Mouse (Mus musculus) hindbrain, postnatal 0 days (tissue): Measurements from ENCODE around the gene Gp1ba. TPM values are rescaled to one million over a fixed set of nuclear protein-coding genes. Genes with fewer than 3 reads are reported as not detected.

Experiments
- ATAC-seq: fragments of 200-750 bp; cut with Nextera tagmentation; 2 replicates; pipeline ENCODE4 v1.8.0; 2017; ENCODE audit warnings: mild to moderate bottlenecking, moderate TSS enrichment, moderate library complexity
- DNase-seq: peaks from one replicate; pipeline ENCODE4 v3.0.0-alpha.2; 2015; ENCODE audit warnings: low spot score
- H3K27ac ChIP-seq: fragments of 300-500 bp; sonication (generic); 2 replicates; pipeline ENCODE4 v1.5.1; 2014; ENCODE audit warnings: mild to moderate bottlenecking
- H3K27me3 ChIP-seq: fragments of 300-500 bp; sonication (generic); 2 replicates; pipeline ENCODE4 v1.6.1; 2014; ENCODE audit warnings: low read length, mixed read lengths; ENCODE audit not compliant: insufficient read depth
- H3K36me3 ChIP-seq: fragments of 300-500 bp; sonication (generic); 2 replicates; pipeline ENCODE4 v1.6.1; 2014; ENCODE audit warnings: low read length, mixed read lengths; ENCODE audit not compliant: insufficient read depth
- H3K4me1 ChIP-seq: fragments of 300-500 bp; sonication (generic); 2 replicates; pipeline ENCODE4 v1.6.1; 2014; ENCODE audit warnings: antibody characterized with exemption, low read length, mixed read lengths; ENCODE audit not compliant: insufficient read depth
- H3K4me2 ChIP-seq: fragments of 300-500 bp; sonication (generic); 2 replicates; pipeline ENCODE4 v1.6.1; 2014; ENCODE audit warnings: low read depth, mild to moderate bottlenecking, low read length, moderate library complexity, mixed read lengths
- H3K4me3 ChIP-seq: fragments of 300-500 bp; sonication (generic); 2 replicates; pipeline ENCODE4 v1.5.1; 2014; ENCODE audit warnings: low read length
- H3K9ac ChIP-seq: fragments of 300-500 bp; sonication (generic); replicated peaks from 2 replicates; pipeline ENCODE4 v1.6.1; 2014; ENCODE audit warnings: mild to moderate bottlenecking, low read length, moderate library complexity, mixed read lengths
- H3K9me3 ChIP-seq: fragments of 300-500 bp; sonication (generic); 2 replicates; pipeline ENCODE4 v1.6.1; 2016; ENCODE audit warnings: low read length, mixed read lengths
- CTCF ChIP-seq: IDR thresholded peaks from 2 replicates; pipeline ENCODE4 v1.5.1; 2016; ENCODE audit warnings: antibody characterized with exemption, control low read depth, low read depth
- WGBS: fragments of 180-500 bp; shearing (Covaris S2); extraction: QIAGEN DNeasy Blood & Tissue Kit; methylation state at CpG from one replicate; pipeline ENCODE4 v1.1.7; 2014; 5-methylcytosine and 5-hydroxymethylcytosine counted together
- polyA plus RNA-seq: library from polyadenylated mRNA; unstranded; fragments of >200 nt; fragmentation: Nextera tagmentation; extraction: Ambion mirVana; gene quantifications from 2 replicates; pipeline ENCODE4 v1.2.1, GENCODE M21; 2015
- total RNA-seq: library from RNA; depleted of rRNA; stranded (reverse); fragments of >200 nt; gene quantifications from 2 replicates; pipeline ENCODE4 v1.2.3, GENCODE M21; 2014

Gp1ba gene
- total and polyA plus RNA-seq, 2 experiments from 2014 or later: 0.24 TPM; not detected in 1

DNA sequence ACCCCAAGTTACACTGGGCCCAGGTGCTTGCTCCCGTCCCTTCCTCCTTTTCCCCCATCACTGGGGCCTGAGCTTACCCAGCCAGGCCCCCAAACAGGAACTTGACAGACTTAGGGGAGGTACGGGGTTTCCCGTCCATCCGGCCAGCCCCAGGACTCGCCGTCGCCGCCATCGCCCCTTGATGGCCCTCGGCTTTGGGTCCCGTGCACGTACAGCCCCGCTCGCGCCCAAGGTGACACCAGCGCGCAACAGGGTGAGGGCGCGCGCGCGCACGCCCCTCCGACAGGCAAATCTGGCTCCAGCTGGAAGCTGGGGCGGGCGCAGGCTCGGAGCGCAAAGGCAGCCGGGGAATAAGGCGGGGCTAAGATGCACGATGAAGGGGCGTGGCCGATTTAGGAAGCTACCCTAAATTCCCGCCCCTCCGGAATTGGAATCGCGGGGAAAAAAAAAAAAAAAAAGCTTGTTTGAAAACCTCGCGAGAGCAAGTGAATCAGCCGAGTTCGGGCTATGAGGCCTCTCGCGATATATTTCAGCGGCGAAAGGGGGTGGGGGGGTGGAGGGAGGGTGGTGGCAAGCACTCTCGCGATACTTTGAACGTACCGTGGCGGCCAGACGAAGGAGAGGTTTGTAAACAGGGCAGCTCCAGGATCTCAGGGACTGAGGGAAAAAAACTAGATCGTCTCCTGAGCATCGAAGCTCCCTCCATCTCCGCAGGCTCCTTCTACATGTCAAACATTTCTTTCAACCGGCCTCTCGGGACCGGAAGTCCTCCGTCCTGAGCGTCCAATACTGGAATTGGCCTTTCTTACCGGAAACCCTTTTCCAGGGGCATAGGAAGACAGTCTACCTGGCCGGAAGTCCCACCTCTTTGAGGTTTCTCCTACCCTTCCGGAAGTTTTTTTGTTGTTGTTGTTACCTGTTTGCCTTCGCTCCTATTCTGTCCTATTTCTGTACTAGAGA is 8.0 kb downstream of the Gp1ba start, which contains the start of the genes Rnf167 and Slc25a11:
Gene Rnf167, plus strand, starts transcription at position 545 of the 960 bp plus-strand sequence.
Gene Slc25a11, minus strand, starts transcription at position 789 of the 960 bp plus-strand sequence.
- DNase-seq: peak; percentile 100
- Histone ChIP-seq H3K4me2 (peak within 1 kb of the TSS; percentile 99), H3K4me1 (peaks cover 13% of the 10 kb centered on the region), H3K9me3 (no peaks in the 10 kb centered on the region), H3K27ac (peak within 1 kb of the TSS; percentile 94), H3K9ac (peak within 1 kb of the TSS; percentile 86), H3K27me3 (no peaks in the 10 kb centered on the region), H3K36me3 (peaks cover 32% of the 10 kb centered on the region), H3K4me3 (peak within 1 kb of the TSS; percentile 76)
- no peak for TF ChIP-seq CTCF
- WGBS: under 1% methylated on average over 63 of the region's 63 CpGs
- peak; percentile 95 for ATAC-seq

DNA sequence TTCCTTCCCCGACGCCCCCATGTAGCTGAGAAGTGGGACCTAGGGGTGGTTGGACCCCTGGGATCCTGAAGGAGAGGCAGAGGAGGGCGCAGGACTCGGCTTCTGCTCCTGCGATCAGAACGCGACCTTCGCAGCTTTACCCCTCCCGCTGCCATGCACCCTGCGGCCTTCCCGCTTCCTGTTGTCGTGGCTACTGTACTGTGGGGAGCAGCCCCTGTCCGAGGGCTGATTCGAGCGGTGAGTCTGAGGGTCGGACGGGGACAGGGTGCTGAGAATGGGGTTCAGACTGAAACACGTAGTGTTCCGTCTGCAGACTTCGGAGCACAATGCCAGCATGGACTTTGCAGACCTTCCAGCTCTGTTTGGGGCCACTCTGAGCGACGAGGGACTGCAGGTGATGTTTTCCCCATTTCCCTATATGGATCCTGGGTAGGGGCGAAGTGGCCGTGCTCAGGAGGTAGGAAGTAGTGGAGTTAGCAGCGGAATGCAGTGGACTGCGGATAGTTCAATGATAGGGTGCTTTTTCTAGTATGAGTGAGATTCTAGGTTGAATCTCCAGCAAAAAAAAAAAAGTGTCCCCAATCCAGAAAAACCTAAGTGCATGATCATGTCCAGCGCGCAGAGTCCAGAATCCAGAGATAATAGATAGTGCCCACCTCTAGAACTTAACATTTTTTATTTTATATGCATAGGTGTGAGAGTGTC is 8.9 kb downstream of the Gp1ba start:
- peaks cover 38% of the 10 kb centered on the region for H3K36me3 ChIP-seq

DNA sequence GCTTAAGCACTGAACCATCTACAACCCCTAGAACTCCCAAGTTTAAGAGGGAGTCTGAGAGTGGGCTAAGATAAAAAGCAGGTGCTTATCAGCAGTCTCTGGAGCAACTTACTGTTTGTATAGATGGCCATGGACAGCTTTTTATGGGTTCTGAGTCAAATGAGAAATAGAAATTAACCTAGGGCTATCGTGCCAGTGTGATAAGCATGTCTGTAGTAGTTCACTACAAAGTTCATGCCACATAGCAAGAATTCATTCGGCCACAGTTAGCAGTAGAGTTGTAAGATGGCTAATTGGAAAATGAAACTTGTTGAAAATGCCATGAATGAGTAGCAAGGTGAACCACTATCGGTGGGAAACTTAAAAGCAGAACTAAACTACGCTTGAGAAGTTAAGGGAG is 9.6 kb downstream of the Gp1ba start:
- H3K4me3 ChIP-seq: peak overlapping the region; percentile 76
- H3K4me2 ChIP-seq: peak overlapping the region; percentile 99
- peak overlapping the region; percentile 73 for H3K9ac ChIP-seq
- ATAC-seq: no peak
- peaks cover 38% of the 10 kb centered on the region for H3K36me3 ChIP-seq
- DNase-seq: no peak
- WGBS: 86% methylated on average over 4 of the region's 4 CpGs
- peaks cover 19% of the 10 kb centered on the region for H3K4me1 ChIP-seq
- H3K27ac ChIP-seq: no peak overlapping the region
- no peaks in the 10 kb centered on the region for H3K27me3 ChIP-seq
- TF ChIP-seq CTCF: no peak
- H3K9me3 ChIP-seq: no peaks in the 10 kb centered on the region

More for the DNA sequence above, 8.9 kb downstream of the Gp1ba start:
- H3K4me2 ChIP-seq: peak overlapping the region; percentile 99
- peaks cover 15% of the 10 kb centered on the region for H3K4me1 ChIP-seq
- no peak for ATAC-seq
- no peak for TF ChIP-seq CTCF
- H3K9me3 ChIP-seq: no peaks in the 10 kb centered on the region
- no peak for DNase-seq
- peak overlapping the region; percentile 73 for H3K9ac ChIP-seq
- no peaks in the 10 kb centered on the region for H3K27me3 ChIP-seq
- WGBS: 4% methylated on average over 28 of the region's 28 CpGs
- peak overlapping the region; percentile 93 for H3K27ac ChIP-seq
- H3K4me3 ChIP-seq: peak overlapping the region; percentile 76

DNA sequence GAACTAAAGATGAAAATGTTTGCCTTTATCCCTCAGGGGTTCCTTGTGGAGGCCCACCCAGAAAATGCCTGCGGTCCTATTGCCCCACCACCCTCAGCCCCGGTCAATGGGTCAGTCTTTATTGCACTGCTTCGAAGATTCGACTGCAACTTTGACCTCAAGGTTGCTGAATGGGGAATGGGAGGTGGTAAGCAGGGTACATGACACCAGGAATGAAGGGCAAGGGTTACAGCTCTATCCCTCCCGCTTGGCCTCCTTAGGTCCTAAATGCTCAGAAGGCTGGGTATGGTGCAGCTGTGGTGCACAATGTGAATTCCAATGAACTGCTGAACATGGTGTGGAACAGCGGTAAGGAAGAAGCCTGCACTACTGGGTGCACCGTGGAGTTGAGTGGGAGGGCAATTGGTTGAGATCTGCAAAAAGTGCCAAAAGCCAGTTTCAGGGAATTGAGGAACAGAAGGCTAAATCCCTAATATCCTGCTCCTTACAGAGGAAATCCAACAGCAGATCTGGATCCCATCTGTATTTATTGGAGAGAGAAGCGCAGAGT is 10.3 kb downstream of the Gp1ba start:
- Histone ChIP-seq H3K9me3 (no peaks in the 10 kb centered on the region), H3K27me3 (no peaks in the 10 kb centered on the region), H3K4me1 (peaks cover 19% of the 10 kb centered on the region), H3K27ac (no peak overlapping the region), H3K9ac (no peak overlapping the region), H3K4me3 (no peak overlapping the region), H3K36me3 (peaks cover 38% of the 10 kb centered on the region), H3K4me2 (no peak overlapping the region)
- no peak for DNase-seq
- no peak for ATAC-seq
- no peak for TF ChIP-seq CTCF
- WGBS: 89% methylated on average over 8 of the region's 8 CpGs

DNA sequence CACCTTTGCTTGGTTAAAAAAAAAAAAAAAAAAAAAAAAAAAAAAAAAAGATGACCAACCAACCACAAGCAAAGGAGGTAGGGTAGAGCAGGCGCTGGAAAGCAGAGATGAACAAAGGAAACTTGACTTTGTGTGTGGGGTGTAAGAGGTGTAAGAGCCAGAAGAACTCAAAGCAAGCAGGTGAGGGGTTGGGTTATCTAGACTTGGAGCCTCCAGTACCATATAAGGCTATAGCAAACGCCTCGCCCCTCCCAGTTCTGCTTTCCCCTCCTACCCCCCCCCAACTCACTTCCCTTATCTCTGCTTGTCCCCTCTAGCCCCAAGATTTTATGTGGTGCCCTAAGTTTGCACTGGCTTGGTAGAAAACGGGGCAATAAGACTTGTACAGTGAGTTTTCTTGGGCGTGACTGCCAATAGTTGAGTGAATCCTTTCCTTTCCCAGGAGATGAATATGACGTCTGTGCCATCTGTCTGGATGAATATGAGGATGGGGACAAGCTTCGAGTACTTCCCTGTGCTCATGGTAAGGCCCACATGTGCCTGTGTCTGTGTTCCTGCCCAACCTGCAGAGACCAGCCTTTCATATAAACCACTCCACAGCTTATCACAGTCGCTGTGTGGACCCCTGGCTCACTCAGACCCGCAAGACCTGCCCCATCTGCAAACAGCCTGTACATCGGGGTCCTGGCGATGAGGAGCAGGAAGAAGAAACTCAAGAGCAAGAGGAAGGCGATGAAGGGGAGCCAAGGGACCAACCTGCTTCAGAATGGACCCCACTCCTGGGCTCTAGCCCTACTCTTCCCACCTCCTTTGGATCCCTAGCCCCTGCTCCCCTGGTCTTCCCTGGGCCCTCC is 11.6 kb downstream of the Gp1ba start:
- DNase-seq (no peak), ATAC-seq (no peak)
- no peak overlapping the region for H3K4me2 ChIP-seq
- TF ChIP-seq CTCF: no peak
- H3K4me3 ChIP-seq: no peak overlapping the region
- peaks cover 19% of the 10 kb centered on the region for H3K4me1 ChIP-seq
- peaks cover 28% of the 10 kb centered on the region for H3K36me3 ChIP-seq
- no peak overlapping the region for H3K27ac ChIP-seq
- WGBS: 76% methylated on average over 12 of the region's 12 CpGs
- no peaks in the 10 kb centered on the region for H3K27me3 ChIP-seq
- H3K9ac ChIP-seq: no peak overlapping the region
- H3K9me3 ChIP-seq: no peaks in the 10 kb centered on the region

DNA sequence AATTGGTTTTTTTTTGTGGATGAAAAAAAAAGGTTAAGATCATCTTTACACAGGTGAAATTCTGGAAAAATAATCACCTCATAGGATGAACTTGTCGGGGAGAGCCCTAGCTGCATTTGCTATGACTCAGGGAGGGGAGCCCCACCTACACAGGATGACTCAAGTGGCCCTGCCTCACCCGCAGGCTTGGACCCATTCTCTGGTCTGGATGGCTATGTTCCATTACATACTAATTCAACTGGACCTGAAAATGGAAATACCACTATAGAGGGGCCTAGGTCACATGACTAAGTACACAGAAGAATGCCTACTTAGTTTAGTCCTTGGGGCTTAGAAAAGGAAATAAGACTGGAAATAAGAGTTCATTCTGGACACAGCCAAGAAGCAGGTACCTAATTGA is 12.5 kb downstream of the Gp1ba start:
- no peak overlapping the region for H3K27ac ChIP-seq
- H3K9me3 ChIP-seq: no peaks in the 10 kb centered on the region
- peaks cover 28% of the 10 kb centered on the region for H3K36me3 ChIP-seq
- WGBS: 86% methylated on average over 2 of the region's 2 CpGs
- no peak overlapping the region for H3K4me3 ChIP-seq
- no peak overlapping the region for H3K4me2 ChIP-seq
- ATAC-seq (no peak), DNase-seq (no peak)
- peaks cover 15% of the 10 kb centered on the region for H3K4me1 ChIP-seq
- no peak for TF ChIP-seq CTCF
- H3K27me3 ChIP-seq: no peaks in the 10 kb centered on the region
- no peak overlapping the region for H3K9ac ChIP-seq
